8 mouse cellular contexts compared by ENCODE assay signal in genomic region chr15:103503251-103503600, GRCm38 (mm10). TPM values are rescaled to one million over a fixed set of nuclear protein-coding genes. Genes with fewer than 3 reads are reported as not detected.
DNase-seq lines count a peak whose midpoint lies in the region; ATAC-seq and TF ChIP-seq lines count a peak whose summit lies in the region.
"Had no signal": no experiment of that assay in that cellular context is flagged by ENCODE, and none has a peak within 500 bp of the region (broad histone marks: within the 10 kb centered on the region; RNA-seq: fewer than 3 reads in every experiment).

No protein-coding gene starts in this region.

- no peak for TF ChIP-seq CTCF in embryonic fibroblast, embryonic 13.5 days (IDR thresholded peaks at IDR 0.05; ENCODE audit: borderline replicate concordance, insufficient read depth, low read length)

- peak overlapping the region; percentile 54 for H3K4me3 ChIP-seq in liver, embryonic 11.5 days (ENCODE audit: low read depth, low read length)
- H3K4me3 ChIP-seq in embryonic fibroblast, embryonic 13.5 days (ENCODE audit: insufficient read depth, low read length), result peak overlapping the region; percentile 45
- peak overlapping the region; percentile 55 for H3K4me3 ChIP-seq in intestine, embryonic 15.5 days (replicated peaks)
- H3K4me3 ChIP-seq in neural tube, embryonic 13.5 days, result peak overlapping the region; percentile 68

- no peaks in the 10 kb centered on the region for H3K9me3 ChIP-seq in liver, embryonic 11.5 days (ENCODE audit: control insufficient read depth, low read length)
- H3K9me3 ChIP-seq in intestine, embryonic 15.5 days, result no peaks in the 10 kb centered on the region
- no peaks in the 10 kb centered on the region for H3K9me3 ChIP-seq in neural tube, embryonic 13.5 days

- H3K36me3 ChIP-seq in liver, embryonic 11.5 days (ENCODE audit: control insufficient read depth, insufficient read depth, low read length), result no peaks in the 10 kb centered on the region
- no peaks in the 10 kb centered on the region for H3K36me3 ChIP-seq in intestine, embryonic 15.5 days
- H3K36me3 ChIP-seq in neural tube, embryonic 13.5 days, result no peaks in the 10 kb centered on the region

- ATAC-seq in liver, embryonic 11.5 days (replicated peaks; ENCODE audit: low FRiP score), result peak; percentile 24; the same call in 1 of the 2 replicates
- ATAC-seq in intestine, embryonic 15.5 days, result peak; percentile 69
- peak; percentile 78 for ATAC-seq in neural tube, embryonic 13.5 days (ENCODE audit: low read depth)

- WGBS in liver, embryonic 11.5 days, result 5% methylated on average over 15 of the region's 15 CpGs
- WGBS in intestine, embryonic 15.5 days, result 2% methylated on average over 15 of the region's 15 CpGs
- 0% methylated on average over 15 of the region's 15 CpGs for WGBS in neural tube, embryonic 13.5 days

- no peak overlapping the region for H3K27ac ChIP-seq in liver, embryonic 11.5 days (ENCODE audit: low read depth, low read length)
- H3K27ac ChIP-seq in embryonic fibroblast, embryonic 13.5 days (ENCODE audit: insufficient read depth, low read length), result no peak overlapping the region
- H3K27ac ChIP-seq in intestine, embryonic 15.5 days, result no peak overlapping the region
- peak overlapping the region; percentile 89 for H3K27ac ChIP-seq in neural tube, embryonic 13.5 days (replicated peaks)

- no peak overlapping the region for H3K9ac ChIP-seq in liver, embryonic 11.5 days (ENCODE audit: low read depth, low read length)
- peak overlapping the region; percentile 51 for H3K9ac ChIP-seq in intestine, embryonic 15.5 days
- H3K9ac ChIP-seq in neural tube, embryonic 13.5 days, result peak overlapping the region; percentile 90

- TF ChIP-seq POLR2A in embryonic fibroblast, embryonic 13.5 days (IDR thresholded peaks at IDR 0.05; ENCODE audit: low read depth, low read length), result no peak

- H3K4me2 ChIP-seq in liver, embryonic 11.5 days, result peak overlapping the region; percentile 86
- H3K4me2 ChIP-seq in intestine, embryonic 15.5 days (replicated peaks), result peak overlapping the region; percentile 96
- peak overlapping the region; percentile 78 for H3K4me2 ChIP-seq in neural tube, embryonic 13.5 days

- no peak for DNase-seq in liver, embryonic 11.5 days (ENCODE audit: low spot score)
- DNase-seq in liver, result no peak
- no peak for DNase-seq in urinary bladder, postnatal 4 days (ENCODE audit: low spot score in 2 of 2)
- DNase-seq in adrenal gland, adult (ENCODE audit: inconsistent age in 2 of 2, low spot score in 1 of 2), result no peak

- H3K4me1 ChIP-seq in liver, embryonic 11.5 days (replicated peaks; ENCODE audit: control insufficient read depth, insufficient read depth, low read length), result no peaks in the 10 kb centered on the region
- no peaks in the 10 kb centered on the region for H3K4me1 ChIP-seq in embryonic fibroblast, embryonic 13.5 days (ENCODE audit: control insufficient read depth, insufficient read depth, low read length)
- peaks cover 8% of the 10 kb centered on the region; the same call in 1 of the 2 replicates for H3K4me1 ChIP-seq in intestine, embryonic 15.5 days (replicated peaks)
- H3K4me1 ChIP-seq in neural tube, embryonic 13.5 days (replicated peaks), result peaks cover 59% of the 10 kb centered on the region

- peaks cover 40% of the 10 kb centered on the region for H3K27me3 ChIP-seq in liver, embryonic 11.5 days (replicated peaks; ENCODE audit: control insufficient read depth, insufficient read depth, low read length)
- H3K27me3 ChIP-seq in intestine, embryonic 15.5 days (replicated peaks), result peaks cover 16% of the 10 kb centered on the region
- peaks cover 12% of the 10 kb centered on the region; the same call in 1 of the 2 replicates for H3K27me3 ChIP-seq in neural tube, embryonic 13.5 days

RNA-seq across cellular contexts. Expression of gene Pde1b, which starts 0.4 kb away (rescaled TPM):
- 0.87 and 1.1 TPM in 2 replicates for polyA plus RNA-seq in liver, embryonic 11.5 days (2014; fragmentation: Nextera tagmentation; extraction: Ambion mirVana)
- 3.4 and 5.4 TPM in 2 replicates for polyA plus RNA-seq in embryonic fibroblast, embryonic 13.5 days (2011; ENCODE audit: insufficient read length, low read depth, missing spikeins)
- 5.1 and 6.3 TPM in 2 replicates for polyA plus RNA-seq in intestine, embryonic 15.5 days (2015; fragmentation: Nextera tagmentation; extraction: Ambion mirVana)
- polyA plus RNA-seq in neural tube, embryonic 13.5 days (2015; fragmentation: Nextera tagmentation; extraction: Ambion mirVana), result 83.3 and 88.7 TPM in 2 replicates

RNA-seq across cellular contexts. Expression of gene Ppp1r1a, which starts 34.6 kb away (rescaled TPM):
- polyA plus RNA-seq in liver, embryonic 11.5 days (2014; fragmentation: Nextera tagmentation; extraction: Ambion mirVana), result 2.1 and 2.6 TPM in 2 replicates
- 2.0 and 2.1 TPM in 2 replicates for polyA plus RNA-seq in embryonic fibroblast, embryonic 13.5 days (2011; ENCODE audit: insufficient read length, low read depth, missing spikeins)
- polyA plus RNA-seq in intestine, embryonic 15.5 days (2015; fragmentation: Nextera tagmentation; extraction: Ambion mirVana), result 9.8 and 10.3 TPM in 2 replicates
- 83.1 and 93.7 TPM in 2 replicates for polyA plus RNA-seq in neural tube, embryonic 13.5 days (2015; fragmentation: Nextera tagmentation; extraction: Ambion mirVana)

RNA-seq across cellular contexts. Expression of gene Nckap1l, which starts 49.6 kb away (rescaled TPM):
- 11.2 and 12.7 TPM in 2 replicates for polyA plus RNA-seq in liver, embryonic 11.5 days (2014; fragmentation: Nextera tagmentation; extraction: Ambion mirVana)
- polyA plus RNA-seq in embryonic fibroblast, embryonic 13.5 days (2011; ENCODE audit: insufficient read length, low read depth, missing spikeins), result 0.33 and 2.1 TPM in 2 replicates
- polyA plus RNA-seq in intestine, embryonic 15.5 days (2015; fragmentation: Nextera tagmentation; extraction: Ambion mirVana), result 3.2 and 3.3 TPM in 2 replicates
- 2.2 and 2.6 TPM in 2 replicates for polyA plus RNA-seq in neural tube, embryonic 13.5 days (2015; fragmentation: Nextera tagmentation; extraction: Ambion mirVana)

RNA-seq across cellular contexts. Expression of gene Gtsf2, which starts 55.0 kb away (rescaled TPM):
- polyA plus RNA-seq in liver, embryonic 11.5 days (2014; fragmentation: Nextera tagmentation; extraction: Ambion mirVana), result not detected in 2 replicates
- polyA plus RNA-seq in embryonic fibroblast, embryonic 13.5 days (2011; ENCODE audit: insufficient read length, low read depth, missing spikeins), result not detected in 2 replicates
- not detected in 2 replicates for polyA plus RNA-seq in intestine, embryonic 15.5 days (2015; fragmentation: Nextera tagmentation; extraction: Ambion mirVana)
- not detected in 2 replicates for polyA plus RNA-seq in neural tube, embryonic 13.5 days (2015; fragmentation: Nextera tagmentation; extraction: Ambion mirVana)
- polyA plus RNA-seq: activated CD4-positive, CD25-positive, alpha-beta regulatory T cell, adult 4 months had no signal

Comparison
In these comparisons a context has a peak if more than half of its experiments do, and no peak if none do; other contexts are left out.
1. ATAC-seq: peak in every context shown above with its lines; median percentile 78 in neural tube, embryonic 13.5 days; 69 in intestine, embryonic 15.5 days; 24 in liver, embryonic 11.5 days.
2. RNA of gene Pde1b, which starts 0.4 kb away (polyA plus RNA-seq): 83.3 to 88.7 TPM in neural tube, embryonic 13.5 days; 5.1 to 6.3 TPM in intestine, embryonic 15.5 days, 3.4 to 5.4 TPM in embryonic fibroblast, embryonic 13.5 days and 0.87 to 1.1 TPM in liver, embryonic 11.5 days; every median in the first group is over 10 times any median in the second.
3. Peak in every context shown above with its lines, with median percentiles within 50 percentile points of each other: H3K4me2 ChIP-seq and H3K4me3 ChIP-seq.